Mouse (Mus musculus) stomach, embryonic 16.5 days (tissue): ENCODE measurements at regions not wholly inside any gene's neighbourhood (a gene's known extent, or its start where the extent isn't known, plus 50 kb on each side); places are given as distances from the start of the nearest gene placed in this dataset.
"Not testable (repeated sequence)": the region's sequence is repeated elsewhere in the genome, so short reads cannot be mapped to it uniquely, and the experiment has no call there.

Source experiments
- ATAC-seq: fragments of 200-750 bp; cut with Nextera tagmentation; 2 replicates; pipeline ENCODE4 v1.8.0; 2017; ENCODE audit warnings: moderate number of reproducible peaks, moderate TSS enrichment; ENCODE audit not compliant: insufficient read depth, low FRiP score
- H3K27ac ChIP-seq: fragments of 300-500 bp; sonication (generic); 2 replicates; pipeline ENCODE4 v1.5.1; 2014; ENCODE audit warnings: low read length
- H3K27me3 ChIP-seq: fragments of 300-500 bp; sonication (generic); 2 replicates; pipeline ENCODE4 v1.6.1; 2014; ENCODE audit warnings: low read length, control low read depth, mixed read lengths; ENCODE audit not compliant: control insufficient read depth, insufficient read depth
- H3K36me3 ChIP-seq: fragments of 300-500 bp; sonication (generic); 2 replicates; pipeline ENCODE4 v1.6.1; 2014; ENCODE audit warnings: low read length; ENCODE audit not compliant: control insufficient read depth, insufficient read depth
- H3K4me1 ChIP-seq: fragments of 300-500 bp; sonication (generic); 2 replicates; pipeline ENCODE4 v1.6.1; 2014; ENCODE audit warnings: low read length, control low read depth, mixed read lengths; ENCODE audit not compliant: control insufficient read depth, insufficient read depth
- H3K4me2 ChIP-seq: fragments of 300-500 bp; sonication (generic); 2 replicates; pipeline ENCODE4 v1.6.1; 2014; ENCODE audit warnings: low read depth, low read length, mixed read lengths
- H3K4me3 ChIP-seq: fragments of 300-500 bp; sonication (generic); replicated peaks from 2 replicates; pipeline ENCODE4 v1.5.1; 2014; ENCODE audit warnings: mild to moderate bottlenecking, low read length
- H3K9ac ChIP-seq: fragments of 300-500 bp; sonication (generic); 2 replicates; pipeline ENCODE4 v1.6.1; 2014; ENCODE audit warnings: low read length
- H3K9me3 ChIP-seq: fragments of 300-500 bp; sonication (generic); replicated peaks from 2 replicates; pipeline ENCODE4 v1.6.1; 2016; ENCODE audit warnings: low read length, control low read depth; ENCODE audit not compliant: control insufficient read depth
- WGBS: fragments of 180-500 bp; shearing (Covaris S2); extraction: QIAGEN DNeasy Blood & Tissue Kit; methylation state at CpG from one replicate; pipeline ENCODE4 v1.1.7; 2014; 5-methylcytosine and 5-hydroxymethylcytosine counted together

DNA sequence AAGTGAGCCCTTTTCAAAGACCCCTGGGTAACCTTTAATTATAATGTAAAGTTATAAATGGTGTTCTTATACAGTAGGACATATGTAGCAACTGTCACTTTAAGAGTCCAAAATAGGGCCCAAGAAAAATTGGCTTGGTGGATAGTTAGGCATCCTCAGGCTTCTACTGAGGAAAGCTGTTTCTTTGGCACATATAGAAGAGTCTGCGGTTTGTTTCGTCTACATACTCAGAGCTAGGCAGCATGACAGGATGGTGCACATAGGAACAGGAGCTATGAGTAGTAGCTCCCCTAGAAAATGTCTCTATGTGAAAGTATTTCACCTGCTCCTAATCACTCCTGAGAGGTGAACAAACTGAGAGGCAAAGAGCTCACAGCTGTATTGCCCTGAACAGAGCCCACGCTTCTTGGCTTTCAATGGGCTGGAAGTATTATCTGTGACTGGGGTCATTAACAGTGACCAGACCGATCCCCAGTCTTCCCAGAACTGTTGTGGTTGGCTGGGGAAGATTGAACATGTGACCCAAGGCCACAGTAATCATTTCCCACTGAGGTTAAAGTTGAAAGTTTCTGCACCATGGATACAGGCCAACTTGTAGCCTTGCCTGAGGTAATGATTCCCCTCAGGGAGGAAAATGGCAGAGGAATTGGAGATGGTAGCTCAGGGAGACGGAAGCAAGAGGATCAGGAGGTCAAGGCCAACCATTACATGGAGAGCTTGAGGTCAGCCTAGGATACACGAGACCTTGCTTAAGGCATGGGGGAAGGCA, 235.3 kb downstream of the Tmem114 start:
- WGBS: 73% methylated on average over 6 of the region's 6 CpGs
- ATAC-seq: no peak
- Histone ChIP-seq H3K4me3 (no peak overlapping the region), H3K9me3 (no peaks in the 10 kb centered on the region), H3K4me2 (no peak overlapping the region), H3K27me3 (no peaks in the 10 kb centered on the region), H3K36me3 (no peaks in the 10 kb centered on the region), H3K9ac (no peak overlapping the region), H3K27ac (no peak overlapping the region), H3K4me1 (no peaks in the 10 kb centered on the region)

DNA sequence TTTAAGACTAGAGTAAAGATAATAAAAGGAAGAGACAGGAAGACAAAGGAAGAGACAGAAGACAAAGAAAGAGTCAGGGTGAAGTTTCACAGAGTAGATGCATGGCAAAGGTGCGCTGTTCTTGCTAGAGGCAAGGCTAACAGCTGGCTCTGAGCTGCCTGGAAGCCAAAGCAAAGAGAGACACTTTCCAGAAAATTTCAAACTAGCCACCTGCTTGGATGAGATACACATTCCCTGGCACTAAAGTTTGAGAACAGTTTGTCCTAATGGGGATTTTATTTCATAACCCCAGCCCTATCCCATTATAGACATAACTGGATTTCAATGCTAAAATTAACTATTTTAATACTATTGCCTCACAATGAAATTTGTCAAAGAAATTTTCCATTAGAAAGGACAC, 235.9 kb downstream of the Tmem114 start:
- H3K4me2 ChIP-seq: no peak overlapping the region
- no peaks in the 10 kb centered on the region for H3K36me3 ChIP-seq
- no peak overlapping the region for H3K27ac ChIP-seq
- H3K4me1 ChIP-seq: no peaks in the 10 kb centered on the region
- no peak overlapping the region for H3K4me3 ChIP-seq
- no peak overlapping the region for H3K9ac ChIP-seq
- ATAC-seq: no peak
- no peaks in the 10 kb centered on the region for H3K27me3 ChIP-seq
- no peaks in the 10 kb centered on the region for H3K9me3 ChIP-seq
- WGBS: 75% methylated on average over 1 of the region's 1 CpGs

DNA sequence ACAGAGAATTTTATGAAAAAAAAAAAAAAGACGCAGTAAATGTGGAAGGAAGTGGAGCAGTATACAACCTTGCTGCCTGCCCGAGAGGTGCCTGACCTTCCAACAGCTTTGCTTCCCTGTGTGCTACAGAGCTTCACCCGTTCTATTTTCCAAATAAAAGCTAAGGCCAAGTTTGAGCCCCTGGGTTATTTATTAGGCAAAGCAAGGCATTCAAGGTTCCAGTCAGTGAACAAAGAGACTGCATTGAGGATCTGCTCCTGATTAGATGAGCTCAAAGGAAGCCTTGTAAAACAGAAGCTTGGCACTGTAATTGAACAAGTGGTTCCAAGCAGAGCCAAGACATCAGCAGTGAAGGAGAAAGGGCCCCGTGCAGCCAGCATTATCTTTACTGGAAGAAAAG, 236.4 kb downstream of the Tmem114 start:
- no peaks in the 10 kb centered on the region for H3K36me3 ChIP-seq
- 66% methylated on average over 4 of the region's 4 CpGs for WGBS
- no peak overlapping the region for H3K27ac ChIP-seq
- no peaks in the 10 kb centered on the region for H3K4me1 ChIP-seq
- H3K4me2 ChIP-seq: no peak overlapping the region
- ATAC-seq: no peak
- no peaks in the 10 kb centered on the region for H3K27me3 ChIP-seq
- H3K9me3 ChIP-seq: no peaks in the 10 kb centered on the region
- no peak overlapping the region for H3K4me3 ChIP-seq
- H3K9ac ChIP-seq: no peak overlapping the region

DNA sequence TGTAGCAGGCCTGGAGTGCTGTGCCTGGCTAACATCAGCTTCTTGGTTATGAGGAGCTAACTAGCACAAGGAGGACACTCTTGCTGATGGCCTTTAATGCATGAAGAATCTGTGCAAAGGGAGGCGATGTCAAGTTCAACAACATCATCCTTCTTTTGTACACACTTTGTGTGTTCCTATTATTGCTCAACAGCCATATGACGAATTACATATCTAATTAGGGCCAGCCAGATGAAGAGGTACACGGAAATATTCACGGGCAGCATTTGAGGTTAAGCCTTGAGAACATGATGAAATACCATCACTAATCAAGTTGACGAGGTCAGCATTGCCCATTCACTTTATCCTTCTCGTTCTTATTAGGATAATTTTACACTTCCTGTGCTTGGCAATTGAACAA, 240.2 kb downstream of the Tmem114 start:
- Histone ChIP-seq H3K4me2 (no peak overlapping the region), H3K27ac (no peak overlapping the region), H3K4me3 (no peak overlapping the region), H3K4me1 (no peaks in the 10 kb centered on the region), H3K36me3 (no peaks in the 10 kb centered on the region), H3K9ac (no peak overlapping the region), H3K27me3 (no peaks in the 10 kb centered on the region), H3K9me3 (no peaks in the 10 kb centered on the region)
- ATAC-seq: no peak
- 55% methylated on average over 6 of the region's 6 CpGs for WGBS

DNA sequence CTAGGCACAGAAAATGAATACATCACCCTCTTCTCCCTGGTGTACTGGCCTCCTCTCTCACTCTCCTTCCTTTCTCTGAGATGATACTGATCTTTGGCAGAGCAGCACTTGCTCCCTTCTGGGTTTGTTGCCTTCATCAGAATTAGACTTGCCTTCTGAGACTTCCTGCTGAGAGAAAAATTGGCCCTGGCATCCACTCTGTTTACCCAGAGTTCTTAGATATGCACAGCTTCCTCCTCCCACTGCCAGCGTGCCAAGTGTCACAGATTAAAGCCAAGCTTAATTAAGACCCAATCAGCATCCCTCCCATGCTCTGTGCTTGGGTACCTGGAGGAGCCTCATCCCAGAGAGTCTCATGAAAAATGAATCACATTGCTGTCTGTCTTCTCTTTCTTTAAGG, 246.0 kb downstream of the Tmem114 start:
- Histone ChIP-seq H3K4me3 (no peak overlapping the region), H3K9me3 (no peaks in the 10 kb centered on the region), H3K27ac (no peak overlapping the region), H3K27me3 (no peaks in the 10 kb centered on the region), H3K4me2 (no peak overlapping the region), H3K36me3 (no peaks in the 10 kb centered on the region), H3K9ac (no peak overlapping the region), H3K4me1 (no peaks in the 10 kb centered on the region)
- no peak for ATAC-seq
- 32% methylated on average over 1 of the region's 1 CpGs for WGBS

DNA sequence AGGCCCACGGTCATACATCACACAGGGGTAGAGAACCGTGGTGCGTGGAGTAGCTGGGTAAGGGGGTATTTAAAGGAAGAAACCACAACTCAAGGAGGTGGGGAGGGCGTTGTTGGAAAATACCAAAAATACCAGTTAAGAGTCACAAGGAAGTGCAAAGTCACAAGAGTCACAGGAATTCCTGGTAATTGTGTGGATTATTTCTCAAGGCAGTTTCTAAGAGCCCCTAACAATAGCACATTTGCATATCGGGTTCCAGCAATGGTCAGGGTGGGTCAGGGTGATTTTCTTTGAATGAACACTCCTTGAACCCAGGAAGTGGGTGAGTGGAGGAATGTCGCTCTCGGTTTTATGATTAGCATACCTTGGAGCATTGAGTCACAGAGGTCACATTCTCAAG, 247.7 kb downstream of the Tmem114 start:
- ATAC-seq, H3K27ac ChIP-seq, H3K9ac ChIP-seq, H3K36me3 ChIP-seq, H3K4me2 ChIP-seq, H3K4me1 ChIP-seq, H3K4me3 ChIP-seq, H3K27me3 ChIP-seq, H3K9me3 ChIP-seq: not testable (repeated sequence)
- WGBS: 90% methylated on average over 7 of the region's 7 CpGs

DNA sequence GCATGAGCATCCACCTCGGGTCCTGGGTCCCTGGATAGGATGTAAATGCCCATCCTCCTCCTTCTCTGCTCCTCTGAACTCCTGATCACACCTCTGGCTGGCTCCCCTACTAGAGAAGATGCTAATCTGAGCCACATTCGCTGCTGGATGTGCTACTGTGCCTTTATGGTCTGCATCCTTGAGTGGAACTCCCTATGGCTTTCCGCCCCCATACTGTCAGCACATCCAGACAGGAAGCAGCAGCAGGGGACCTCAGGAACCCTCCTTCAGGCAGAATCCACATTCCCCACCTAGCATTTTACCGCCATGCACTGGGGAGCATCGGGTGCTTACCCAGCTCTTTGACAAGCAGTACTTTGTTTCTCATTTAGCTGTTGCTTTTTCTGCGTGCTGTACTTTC, 248.8 kb downstream of the Tmem114 start:
- no peak for ATAC-seq
- Histone ChIP-seq H3K4me2 (no peak overlapping the region), H3K36me3 (no peaks in the 10 kb centered on the region), H3K4me3 (no peak overlapping the region), H3K9ac (no peak overlapping the region), H3K9me3 (no peaks in the 10 kb centered on the region), H3K27me3 (no peaks in the 10 kb centered on the region), H3K4me1 (no peaks in the 10 kb centered on the region), H3K27ac (no peak overlapping the region)
- 73% methylated on average over 6 of the region's 6 CpGs for WGBS
